Mouse (Mus musculus): Measurements from ENCODE around the gene Trpt1.

- TF ChIP-seq CTCF (IDR thresholded peaks at IDR 0.05): no peak
- no peak for TF ChIP-seq EP300 (IDR thresholded peaks at IDR 0.05)
Measured at GRCm38 (mm10) chr19:7017541-7018457, 21.9 kb downstream of the Trpt1 start.

Data from lung, postnatal 0 days (tissue).